Mouse (Mus musculus) embryonic facial prominence, embryonic 11.5 days (tissue): ENCODE results near the gene Stxbp5. TPM values are rescaled to one million over a fixed set of nuclear protein-coding genes. Genes with fewer than 3 reads are reported as not detected.

Experiments used
- ATAC-seq: fragments of 200-750 bp; cut with Nextera tagmentation; replicated peaks from 2 replicates; pipeline ENCODE4 v1.8.0; 2017; ENCODE audit warnings: low read depth; ENCODE audit not compliant: insufficient number of reproducible peaks, low FRiP score, low TSS enrichment
- DNase-seq: peaks from one replicate; pipeline ENCODE4 v3.0.0-alpha.2; 2015; ENCODE audit warnings: low spot score
- H3K27ac ChIP-seq: fragments of 300-500 bp; sonication (generic); replicated peaks from 2 replicates; pipeline ENCODE4 v1.5.1; 2014; ENCODE audit warnings: mild to moderate bottlenecking, low read depth, low read length, control low read depth
- H3K27me3 ChIP-seq: fragments of 300-500 bp; sonication (generic); 2 replicates; pipeline ENCODE4 v1.6.1; 2014; ENCODE audit warnings: mild to moderate bottlenecking, low read length, moderate library complexity, mixed read lengths; ENCODE audit not compliant: control insufficient read depth, insufficient read depth
- H3K36me3 ChIP-seq: fragments of 300-500 bp; sonication (generic); replicated peaks from 2 replicates; pipeline ENCODE4 v1.6.1; 2014; ENCODE audit warnings: low read depth, mild to moderate bottlenecking, low read length, moderate library complexity, mixed read lengths; ENCODE audit not compliant: control insufficient read depth, insufficient read depth
- H3K4me1 ChIP-seq: fragments of 300-500 bp; sonication (generic); 2 replicates; pipeline ENCODE4 v1.6.1; 2014; ENCODE audit warnings: low read length, mixed read lengths; ENCODE audit not compliant: control insufficient read depth, insufficient read depth
- H3K4me2 ChIP-seq: fragments of 300-500 bp; sonication (generic); 2 replicates; pipeline ENCODE4 v1.6.1; 2014; ENCODE audit warnings: low read depth, mild to moderate bottlenecking, control low read depth, low read length, moderate library complexity
- H3K4me3 ChIP-seq: fragments of 300-500 bp; sonication (generic); 2 replicates; pipeline ENCODE4 v1.5.1; 2014; ENCODE audit warnings: low read depth, low read length, control low read depth
- H3K9ac ChIP-seq: fragments of 300-500 bp; sonication (generic); replicated peaks from 2 replicates; pipeline ENCODE4 v1.6.1; 2014; ENCODE audit warnings: mild to moderate bottlenecking, control low read depth, low read length
- H3K9me3 ChIP-seq: fragments of 300-500 bp; sonication (generic); replicated peaks from 2 replicates; pipeline ENCODE4 v1.6.1; 2016; ENCODE audit warnings: mild to moderate bottlenecking, low read length, inconsistent platforms, mixed read lengths; ENCODE audit not compliant: control insufficient read depth
- WGBS: fragments of 180-500 bp; shearing (Covaris S2); extraction: QIAGEN DNeasy Blood & Tissue Kit; methylation state at CpG from one replicate; pipeline ENCODE4 v1.1.7; 2014; 5-methylcytosine and 5-hydroxymethylcytosine counted together
- polyA plus RNA-seq: library from polyadenylated mRNA; unstranded; fragments of >200 nt; fragmentation: Nextera tagmentation; extraction: Ambion mirVana; gene quantifications from 2 replicates; pipeline ENCODE4 v1.2.1, GENCODE M21; 2014

Gene Stxbp5
- polyA plus RNA-seq, 1 experiment from 2014 or later, result 4.1 TPM

DNA sequence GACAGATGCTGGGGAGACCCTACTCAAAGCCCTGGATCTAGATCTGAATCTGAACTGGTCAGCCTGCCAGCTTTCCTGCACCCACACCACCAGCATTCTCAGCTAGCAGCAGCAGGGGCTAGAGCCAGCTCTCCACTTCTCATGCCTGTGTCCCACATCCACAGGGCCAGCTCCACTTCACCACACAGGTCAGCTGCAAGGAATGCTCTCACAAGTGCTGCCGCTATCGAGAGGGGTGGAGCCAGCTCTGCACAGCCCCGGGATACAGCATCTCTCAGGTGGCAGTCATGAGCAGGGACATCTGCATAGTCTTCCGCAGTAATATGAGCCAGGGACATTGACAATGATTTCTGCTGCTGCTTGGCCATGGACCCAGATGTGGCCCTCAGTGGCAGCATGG lies 54.5 kb downstream of the Stxbp5 start:
- no peak overlapping the region for H3K4me3 ChIP-seq
- ATAC-seq, result peak; percentile 29; the same call in 1 of the 2 replicates
- DNase-seq, result no peak
- H3K4me2 ChIP-seq, result no peak overlapping the region
- no peaks in the 10 kb centered on the region for H3K36me3 ChIP-seq
- H3K9ac ChIP-seq, result no peak overlapping the region
- no peak overlapping the region for H3K27ac ChIP-seq
- no peaks in the 10 kb centered on the region for H3K9me3 ChIP-seq
- WGBS, result 89% methylated on average over 4 of the region's 4 CpGs
- no peaks in the 10 kb centered on the region for H3K4me1 ChIP-seq
- H3K27me3 ChIP-seq, result no peaks in the 10 kb centered on the region

DNA sequence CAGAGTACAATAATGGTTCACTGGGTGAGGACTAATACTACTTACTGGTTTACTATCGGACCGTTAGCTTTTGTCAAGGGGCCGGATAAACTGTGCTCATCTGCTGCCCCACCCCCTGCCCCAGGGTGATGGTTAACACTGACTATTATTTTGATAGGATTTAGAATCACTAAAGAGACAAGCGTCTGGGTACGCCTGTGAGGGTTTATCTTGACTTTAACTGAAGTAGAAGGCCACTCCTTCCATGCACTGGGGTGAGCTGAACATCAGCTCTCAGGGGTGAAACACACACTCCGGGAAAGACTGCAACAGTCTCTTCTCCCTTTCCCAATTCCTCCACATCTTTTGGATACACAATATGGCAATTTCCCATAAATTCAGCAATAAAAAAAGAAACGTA lies 61.5 kb downstream of the Stxbp5 start:
- Histone ChIP-seq H3K27me3 (no peaks in the 10 kb centered on the region), H3K4me2 (no peak overlapping the region), H3K9ac (no peak overlapping the region), H3K9me3 (no peaks in the 10 kb centered on the region), H3K4me3 (no peak overlapping the region), H3K27ac (no peak overlapping the region), H3K36me3 (no peaks in the 10 kb centered on the region; the same call in 1 of the 2 replicates), H3K4me1 (no peaks in the 10 kb centered on the region)
- ATAC-seq, result no peak
- DNase-seq, result no peak
- 77% methylated on average over 7 of the region's 7 CpGs for WGBS

- H3K27me3 ChIP-seq, result no peaks in the 10 kb centered on the region
- DNase-seq (no peak), ATAC-seq (no peak)
- H3K27ac ChIP-seq, result no peak overlapping the region
- no peak overlapping the region for H3K4me2 ChIP-seq
- H3K9ac ChIP-seq, result no peak overlapping the region
- no peaks in the 10 kb centered on the region for H3K9me3 ChIP-seq
- no peaks in the 10 kb centered on the region for H3K4me1 ChIP-seq
- 82% methylated on average over 4 of the region's 4 CpGs for WGBS
- H3K4me3 ChIP-seq, result no peak overlapping the region
- no peaks in the 10 kb centered on the region; the same call in 1 of the 2 replicates for H3K36me3 ChIP-seq
Observed at GRCm38 (mm10) chr10:9834986-9835385, 65.9 kb downstream of the Stxbp5 start.

- Histone ChIP-seq H3K9ac (no peak overlapping the region), H3K9me3 (no peaks in the 10 kb centered on the region), H3K4me3 (no peak overlapping the region), H3K36me3 (no peaks in the 10 kb centered on the region; the same call in 1 of the 2 replicates), H3K4me1 (no peaks in the 10 kb centered on the region), H3K27me3 (no peaks in the 10 kb centered on the region), H3K4me2 (no peak overlapping the region), H3K27ac (no peak overlapping the region)
- DNase-seq (no peak), ATAC-seq (no peak)
- 87% methylated on average over 4 of the region's 4 CpGs for WGBS
Observed at GRCm38 (mm10) chr10:9832937-9833336, 67.9 kb downstream of the Stxbp5 start.

- WGBS, result 86% methylated on average over 3 of the region's 3 CpGs
- Histone ChIP-seq H3K27me3 (no peaks in the 10 kb centered on the region), H3K4me2 (no peak overlapping the region), H3K9ac (no peak overlapping the region), H3K27ac (no peak overlapping the region), H3K36me3 (no peaks in the 10 kb centered on the region), H3K9me3 (no peaks in the 10 kb centered on the region), H3K4me3 (no peak overlapping the region), H3K4me1 (no peaks in the 10 kb centered on the region)
- no peak for ATAC-seq
- DNase-seq, result no peak
Observed at GRCm38 (mm10) chr10:9829744-9830143, 71.1 kb downstream of the Stxbp5 start.

- Histone ChIP-seq H3K4me2 (no peak overlapping the region), H3K27ac (no peak overlapping the region), H3K4me1 (no peaks in the 10 kb centered on the region), H3K9me3 (no peaks in the 10 kb centered on the region), H3K4me3 (no peak overlapping the region), H3K27me3 (no peaks in the 10 kb centered on the region), H3K36me3 (no peaks in the 10 kb centered on the region), H3K9ac (no peak overlapping the region)
- WGBS, result 55% methylated on average over 6 of the region's 6 CpGs
- no peak for DNase-seq
- no peak for ATAC-seq
Observed at GRCm38 (mm10) chr10:9821299-9821698, 79.6 kb downstream of the Stxbp5 start.

DNA sequence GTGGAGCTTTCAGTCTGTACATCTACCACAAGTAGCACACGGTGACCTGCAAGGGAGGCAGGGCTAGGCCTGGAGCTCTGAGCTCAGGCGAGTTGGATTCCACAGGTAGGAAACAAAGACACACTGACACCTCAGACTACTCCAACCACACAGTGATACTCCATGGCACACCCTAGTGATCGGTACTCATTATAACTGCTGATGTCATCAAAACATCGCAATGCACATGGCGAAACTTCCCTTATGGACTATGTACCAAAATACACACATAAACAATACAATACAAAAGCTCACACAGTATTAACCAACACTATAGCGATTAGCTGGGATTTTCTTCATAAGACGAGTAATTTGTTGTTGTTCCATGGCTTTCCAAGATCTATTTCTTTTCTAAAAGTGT lies 82.3 kb downstream of the Stxbp5 start:
- no peaks in the 10 kb centered on the region for H3K4me1 ChIP-seq
- no peak overlapping the region for H3K9ac ChIP-seq
- ATAC-seq, result no peak
- H3K4me2 ChIP-seq, result no peak overlapping the region
- H3K27me3 ChIP-seq, result no peaks in the 10 kb centered on the region
- no peaks in the 10 kb centered on the region for H3K36me3 ChIP-seq
- no peaks in the 10 kb centered on the region for H3K9me3 ChIP-seq
- no peak overlapping the region for H3K4me3 ChIP-seq
- 92% methylated on average over 7 of the region's 7 CpGs for WGBS
- no peak for DNase-seq
- no peak overlapping the region for H3K27ac ChIP-seq

DNA sequence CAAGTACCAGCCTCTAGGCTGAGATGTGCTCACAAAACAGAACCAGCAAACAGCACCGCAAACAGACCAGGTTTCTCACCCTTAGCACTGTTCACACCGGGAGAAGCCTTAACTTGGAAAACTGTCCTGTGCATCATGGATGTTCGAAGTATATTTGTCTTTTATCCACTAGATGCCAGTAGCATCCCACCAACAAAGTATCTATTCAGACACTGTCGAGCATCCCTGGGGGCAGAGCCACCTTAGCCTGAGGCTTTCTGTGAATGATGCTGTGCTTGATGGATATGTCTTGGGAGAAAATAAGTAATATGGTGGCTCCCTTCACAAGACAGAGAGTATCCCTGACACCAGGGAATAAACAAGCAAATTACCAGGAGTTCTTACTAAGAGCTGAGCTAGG lies 87.0 kb downstream of the Stxbp5 start:
- no peaks in the 10 kb centered on the region for H3K4me1 ChIP-seq
- 83% methylated on average over 4 of the region's 4 CpGs for WGBS
- H3K36me3 ChIP-seq, result no peaks in the 10 kb centered on the region
- H3K9ac ChIP-seq, result no peak overlapping the region
- peak; percentile 21 for DNase-seq
- H3K4me3 ChIP-seq, result no peak overlapping the region
- H3K27ac ChIP-seq, result no peak overlapping the region
- H3K4me2 ChIP-seq, result no peak overlapping the region
- H3K27me3 ChIP-seq, result no peaks in the 10 kb centered on the region
- ATAC-seq, result no peak
- no peaks in the 10 kb centered on the region for H3K9me3 ChIP-seq
